Mouse (Mus musculus): ENCODE measurements around the gene Dennd4a.
A peak's percentile ranks its signal among the peaks of the same experiment; 100 is the strongest.

Dennd4a gene

DNA sequence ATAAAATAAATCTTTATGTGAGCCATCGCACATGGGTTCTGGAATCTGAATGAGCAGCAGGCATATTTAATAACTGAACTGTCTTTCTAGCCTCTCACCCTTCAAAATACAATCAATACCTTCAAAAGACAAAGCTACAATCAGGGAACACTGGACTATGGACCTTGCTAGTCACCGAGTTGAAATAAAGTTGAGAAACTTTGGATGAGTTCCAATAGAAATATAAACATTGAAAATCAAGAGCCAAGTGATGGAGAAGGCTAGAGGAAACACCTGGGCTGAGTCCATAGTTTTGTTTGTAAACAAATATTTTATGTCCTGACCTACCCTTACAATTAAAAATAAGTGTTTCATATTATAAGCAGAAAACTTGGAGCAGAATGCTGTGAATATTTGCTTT, 102.8 kb downstream of the Dennd4a start:
- DNase-seq (ENCODE audit: low read depth), result no peak

DNA sequence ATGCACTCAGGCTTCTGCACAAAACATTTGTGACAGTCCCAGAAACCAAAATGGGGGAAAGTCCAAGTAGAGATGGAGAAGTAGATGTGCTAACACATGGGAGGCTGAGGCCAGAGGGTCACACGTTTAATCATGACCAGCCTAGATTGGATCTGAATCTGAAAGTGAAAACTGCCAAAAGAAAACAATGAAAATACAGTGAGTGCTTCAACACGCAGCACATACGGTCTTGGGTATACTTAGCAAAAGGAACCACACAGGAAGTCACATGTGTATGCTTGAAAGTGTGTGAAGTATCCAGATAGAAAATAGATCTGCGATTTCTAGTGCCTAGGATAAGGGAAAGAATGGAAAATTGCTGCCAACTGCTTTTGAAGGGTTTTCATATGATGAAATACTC, 103.5 kb downstream of the Dennd4a start:
- no peak for DNase-seq (ENCODE audit: low read depth)

DNA sequence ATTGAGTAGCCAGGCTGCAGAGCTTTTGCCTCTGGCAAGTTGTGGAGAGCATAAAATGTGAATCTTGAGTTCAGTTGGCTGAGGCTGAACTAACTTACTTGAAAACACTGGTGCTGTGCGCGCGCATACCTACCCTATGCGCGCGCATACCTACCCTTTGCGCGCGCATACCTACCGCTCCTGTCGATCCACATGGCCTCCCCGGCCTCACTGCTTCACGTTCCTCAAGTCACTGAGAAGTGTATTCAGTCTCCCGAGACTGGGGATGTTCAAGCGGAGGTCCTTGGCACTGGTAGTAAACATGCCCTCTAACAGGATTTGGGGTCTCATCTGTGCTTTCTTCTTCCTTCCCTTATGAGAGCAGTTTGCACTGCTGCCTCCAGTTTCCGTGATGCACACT, 107.4 kb downstream of the Dennd4a start:
- no peak for DNase-seq (ENCODE audit: low read depth)

DNA sequence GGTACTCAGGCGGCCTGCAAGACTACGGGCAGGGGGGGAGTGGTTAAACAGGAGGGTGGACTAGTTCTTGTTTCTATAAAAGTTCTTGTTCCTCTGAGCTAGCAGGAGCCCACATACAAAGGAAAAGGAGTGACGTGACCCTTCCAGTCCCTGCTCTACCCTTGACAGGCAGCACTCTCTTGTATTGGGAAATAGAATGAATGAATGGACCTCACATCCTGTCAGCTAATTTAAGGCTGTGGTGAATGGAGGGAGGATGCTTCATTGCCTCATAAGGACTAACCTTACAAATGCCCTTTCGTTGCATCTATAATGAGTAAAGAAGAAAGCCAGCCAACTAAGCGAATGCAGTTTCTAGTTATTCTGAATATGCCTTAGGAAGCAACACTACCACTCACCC, 114.6 kb downstream of the Dennd4a start:
- peak; percentile 89 for DNase-seq (ENCODE audit: low read depth)

DNA sequence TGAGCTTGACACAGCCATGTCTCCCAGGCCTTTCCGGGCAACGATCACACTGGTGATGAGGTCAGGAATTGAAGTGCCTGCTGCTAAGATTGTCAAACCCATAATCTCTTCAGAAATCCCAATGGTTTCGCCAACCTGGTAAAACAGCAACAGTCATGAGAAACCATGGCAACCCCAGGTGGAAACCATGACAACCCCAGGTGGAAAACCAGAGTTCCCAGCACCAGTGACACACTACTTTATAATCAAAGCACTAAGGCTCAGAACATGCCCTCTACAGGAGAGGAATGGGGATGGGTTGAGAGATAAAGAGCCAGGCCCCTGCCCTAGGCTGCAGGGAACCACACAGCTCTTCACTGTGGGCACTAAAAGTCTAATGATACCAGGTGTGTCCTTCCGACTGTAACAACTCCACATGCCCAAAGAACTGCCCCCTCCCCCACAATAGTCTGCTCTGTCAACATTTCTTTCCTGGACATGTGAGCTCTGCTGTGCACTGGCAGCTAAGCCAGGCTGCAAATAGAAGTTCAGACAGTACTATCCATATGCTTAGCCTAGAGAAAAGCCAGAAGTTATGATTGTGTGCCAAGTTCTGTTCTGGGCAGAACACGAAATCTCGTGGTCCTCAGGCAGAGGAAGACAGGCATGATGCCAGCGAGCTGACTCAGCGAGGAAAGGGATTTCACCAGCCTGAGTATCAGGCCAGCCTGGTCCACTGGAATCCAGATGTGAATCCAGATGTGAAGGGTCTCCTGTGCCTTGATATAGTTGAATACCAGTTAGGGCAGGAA, 115.3 kb downstream of the Dennd4a start:
- peak; percentile 71 for DNase-seq (ENCODE audit: low read depth)

DNA sequence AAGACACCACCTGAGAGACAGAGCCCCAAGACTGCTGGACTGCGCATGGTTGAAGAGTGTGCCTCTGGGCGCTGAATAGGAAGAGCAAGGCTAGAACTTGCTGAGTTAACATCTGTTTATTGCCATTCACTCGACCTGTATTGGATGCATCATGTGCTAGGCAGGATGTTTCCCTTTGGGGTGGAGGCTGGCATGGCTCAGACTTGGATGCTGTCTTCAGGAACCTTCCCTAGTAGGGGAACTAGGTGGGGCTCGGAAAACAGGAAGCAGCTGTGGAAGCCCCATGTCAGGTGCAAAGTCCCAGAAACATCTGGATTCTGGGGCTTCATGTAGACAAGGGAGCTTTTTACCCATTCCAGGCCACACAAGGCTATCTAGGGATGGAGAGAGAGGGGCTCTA, 119.1 kb downstream of the Dennd4a start:
- no peak for DNase-seq (ENCODE audit: low read depth)

DNA sequence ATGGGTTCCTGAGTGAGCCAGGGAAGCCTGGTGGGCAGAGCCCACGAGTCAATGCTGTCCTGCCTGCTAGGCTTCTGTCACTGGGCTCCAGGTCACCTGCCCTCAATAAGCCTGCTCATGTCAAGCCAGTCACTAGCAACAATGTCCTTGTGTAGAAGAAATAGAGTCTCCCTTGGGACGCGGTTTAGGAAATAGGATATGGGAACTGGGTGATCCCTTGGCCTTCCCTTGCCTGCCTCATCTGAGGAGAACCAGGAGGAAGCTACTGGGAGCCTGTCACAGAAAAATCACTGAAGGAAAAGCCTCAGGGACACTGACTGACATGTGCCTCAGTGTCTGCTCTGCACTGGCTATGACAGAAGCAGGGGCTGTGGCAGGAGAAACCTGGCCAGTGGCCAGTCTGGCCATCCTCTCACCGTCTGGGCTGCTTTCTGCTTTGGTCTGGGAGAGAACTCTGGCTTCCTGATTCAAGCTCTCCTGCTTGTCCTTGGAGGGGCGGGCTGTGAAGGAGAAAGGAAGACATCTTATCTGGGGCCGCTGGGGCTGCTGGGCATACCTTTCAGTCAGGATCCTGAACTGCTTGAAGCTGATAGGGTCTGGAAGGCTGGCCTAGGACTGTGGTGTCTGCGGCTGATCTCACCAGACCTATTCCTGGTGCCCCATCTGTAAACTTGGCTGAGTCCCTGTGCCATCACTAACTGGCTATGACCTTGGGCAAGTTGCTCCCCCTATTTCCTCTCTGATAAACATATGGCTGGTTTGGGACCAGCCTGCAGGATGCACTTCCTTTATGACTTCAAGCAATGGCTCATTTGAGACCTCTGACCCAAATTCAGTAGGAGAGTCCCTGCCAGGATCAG, 120.8 kb downstream of the Dennd4a start:
- DNase-seq (ENCODE audit: low read depth), result peak; percentile 80

DNA sequence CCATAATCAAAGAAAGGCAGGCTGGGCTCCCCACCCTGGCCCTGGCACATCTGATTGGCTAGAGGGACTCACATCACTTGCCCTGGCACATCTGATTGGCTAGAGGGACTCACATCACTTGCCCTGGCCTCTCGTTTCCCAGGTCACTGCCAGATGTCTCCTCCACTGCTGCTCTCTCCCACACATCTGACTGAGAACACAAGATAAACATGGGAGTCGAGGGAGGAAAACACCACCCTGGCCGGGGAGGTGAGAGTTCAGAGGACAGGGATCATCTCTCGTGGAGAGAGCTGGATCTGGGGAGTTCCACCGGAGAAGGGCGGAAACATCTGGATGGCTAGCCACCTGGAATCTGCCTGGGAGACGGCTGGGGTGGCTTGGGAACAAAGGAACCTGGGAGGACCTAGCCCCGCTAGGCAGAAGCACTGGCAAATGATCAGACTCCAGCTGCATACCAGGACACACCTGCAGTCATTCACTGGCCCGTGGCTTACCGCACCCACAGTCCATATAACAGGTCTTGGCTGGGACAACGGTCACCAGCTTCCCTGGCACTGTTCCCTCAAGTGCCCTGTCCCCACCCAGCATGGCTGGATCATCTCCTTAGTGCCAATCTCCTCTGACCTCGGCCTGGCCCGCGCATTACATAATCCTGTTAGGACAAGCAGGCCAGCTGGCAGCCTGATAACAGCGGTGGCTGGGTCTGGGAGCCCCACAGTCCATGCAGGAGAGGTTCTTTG, 123.0 kb downstream of the Dennd4a start:
- no peak for DNase-seq (ENCODE audit: low read depth)

DNA sequence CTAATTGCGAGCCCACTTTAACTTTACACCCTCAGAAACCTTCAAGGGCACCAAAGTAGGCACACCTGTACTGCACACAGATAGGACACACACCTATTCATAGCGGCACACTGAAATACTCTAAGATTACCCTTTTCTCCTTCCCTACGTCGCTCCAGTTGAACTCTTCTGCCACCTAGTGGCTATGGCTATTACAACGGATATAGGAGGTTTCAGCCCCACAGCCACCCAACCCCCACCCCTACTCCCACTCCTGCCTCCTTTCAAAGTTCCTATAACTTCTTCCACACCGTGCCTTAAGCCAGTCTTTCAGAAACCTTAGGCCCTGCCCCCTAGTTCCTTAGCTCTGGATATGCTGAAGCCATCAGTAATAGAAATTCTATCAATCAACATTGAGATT, 125.4 kb downstream of the Dennd4a start:
- peak; percentile 79 for DNase-seq (ENCODE audit: low read depth)

DNA sequence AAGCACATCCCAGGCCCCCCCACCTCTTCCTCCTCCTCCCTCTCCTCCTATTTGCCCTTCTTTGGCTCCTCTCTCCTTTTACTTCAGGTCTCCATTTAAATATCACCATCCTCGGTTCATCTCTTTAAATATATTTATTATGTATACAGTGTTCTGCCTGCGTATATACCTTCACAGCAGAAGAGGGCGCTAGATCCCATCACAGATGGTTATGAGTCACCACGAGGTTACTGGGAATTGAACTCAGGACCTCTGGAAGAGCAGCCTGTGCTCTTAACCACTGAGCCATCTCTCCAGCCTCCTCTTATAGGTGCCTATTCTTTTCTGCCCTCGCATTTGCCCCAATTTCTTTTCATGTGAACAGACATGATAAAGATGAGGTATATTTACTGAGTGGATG, 126.4 kb downstream of the Dennd4a start:
- DNase-seq (ENCODE audit: low read depth), result peak; percentile 54

DNA sequence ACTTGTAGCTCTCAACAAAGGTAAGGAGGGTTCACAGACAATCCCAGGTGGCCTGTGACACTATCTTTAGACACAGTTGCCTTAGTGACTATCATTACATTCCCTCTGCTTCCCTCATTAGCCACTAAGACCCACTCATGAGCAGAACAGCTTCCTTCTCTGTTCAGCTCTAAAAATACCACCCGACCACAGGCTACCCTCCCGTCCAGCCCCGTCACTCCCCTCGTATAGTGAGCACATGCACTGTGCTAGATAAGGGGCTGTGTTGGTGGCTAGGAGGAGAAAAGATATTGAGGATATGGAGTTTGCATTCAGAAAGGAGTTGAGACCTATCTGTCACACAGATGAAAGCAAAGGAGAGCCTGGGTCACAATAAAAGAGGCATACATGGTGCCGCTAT, 127.4 kb downstream of the Dennd4a start:
- peak; percentile 81 for DNase-seq (ENCODE audit: low read depth)

DNA sequence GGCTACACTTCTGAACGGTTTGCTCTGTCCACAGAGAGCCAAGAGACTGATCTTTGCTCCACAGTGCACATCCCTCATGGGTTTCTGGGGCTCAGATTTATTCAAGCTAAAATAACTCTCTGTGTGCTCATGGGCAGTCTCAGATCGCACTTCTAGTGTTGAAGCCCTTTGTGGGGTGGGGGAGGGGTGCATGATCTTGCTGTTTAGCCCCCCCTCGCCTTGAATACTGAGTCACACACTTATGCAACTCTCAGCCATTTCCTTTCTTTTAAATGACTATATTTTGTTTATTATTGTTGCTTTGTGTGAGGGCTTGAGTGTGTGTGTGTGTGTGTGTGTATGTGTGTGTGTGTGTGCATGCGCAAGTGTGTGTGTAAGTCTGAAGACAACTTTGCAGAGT, 128.1 kb downstream of the Dennd4a start:
- DNase-seq (ENCODE audit: low read depth), result peak; percentile 88

DNA sequence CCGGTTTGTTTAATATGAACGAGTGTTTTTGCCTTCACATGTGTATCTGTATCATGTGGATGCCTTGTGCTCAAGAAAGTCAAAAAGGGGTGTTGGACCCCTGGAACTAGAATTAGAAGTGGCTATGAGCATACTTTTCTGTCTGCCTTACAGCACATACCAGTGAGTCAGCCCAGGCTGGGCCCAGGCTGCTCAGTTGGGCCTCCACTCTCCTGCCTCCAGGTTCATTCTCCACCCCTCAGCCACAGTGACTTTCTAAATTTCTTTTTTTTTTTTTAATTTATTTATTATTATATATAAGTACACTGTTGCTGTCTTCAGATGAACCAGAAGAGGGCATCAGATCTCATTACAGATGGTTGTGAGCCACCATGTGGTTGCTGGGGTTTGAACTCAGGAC, 128.7 kb downstream of the Dennd4a start:
- peak; percentile 62 for DNase-seq (ENCODE audit: low read depth)

DNA sequence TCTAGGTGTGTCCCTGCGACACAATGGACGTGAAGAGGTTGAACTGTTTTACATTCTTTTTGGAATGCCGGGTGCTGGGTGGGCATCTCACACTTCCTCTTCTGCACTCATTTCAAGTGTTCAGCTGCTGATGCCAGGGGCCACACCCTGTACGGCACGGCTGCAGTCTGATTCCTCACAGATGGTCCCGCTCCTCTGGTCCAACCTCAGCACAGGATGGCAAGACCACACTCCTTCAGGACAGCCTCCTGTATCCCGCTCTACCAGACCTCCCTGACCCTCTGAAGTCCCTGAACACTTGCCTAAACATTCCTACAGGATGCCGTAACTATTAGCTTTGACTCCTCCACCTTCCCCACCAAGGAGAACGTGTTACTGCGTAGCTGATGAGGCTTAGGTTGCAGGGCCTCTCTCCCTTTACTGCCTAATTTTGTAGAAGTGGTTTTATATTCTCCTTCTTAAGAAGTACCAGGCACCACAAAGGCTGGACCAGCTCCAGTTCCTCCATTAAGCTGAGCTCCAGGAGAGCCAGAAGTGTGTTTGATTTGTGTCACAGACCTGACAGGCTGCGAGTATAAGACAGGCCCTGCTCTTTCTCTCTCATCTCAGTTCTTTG, 129.7 kb downstream of the Dennd4a start:
- no peak for DNase-seq (ENCODE audit: low read depth)

DNA sequence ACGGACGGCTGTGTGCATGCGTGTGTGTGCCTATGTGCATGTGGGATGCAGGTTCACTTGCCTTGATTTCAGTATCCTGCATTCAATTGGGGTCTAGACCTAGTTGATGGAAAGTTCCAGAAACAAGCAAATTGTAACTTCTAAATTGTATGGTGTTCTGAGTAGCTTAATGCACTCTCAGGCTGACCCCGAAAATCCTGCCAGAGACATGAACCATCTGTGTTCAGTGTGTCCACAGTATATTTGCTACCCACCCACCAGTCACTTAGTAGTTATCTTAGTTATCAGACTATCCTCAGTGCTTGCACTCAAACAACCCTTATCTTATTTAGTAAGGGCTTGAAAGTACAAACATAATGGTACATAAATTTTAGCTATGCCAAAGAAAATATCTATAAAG, 130.5 kb downstream of the Dennd4a start:
- DNase-seq (ENCODE audit: low read depth), result no peak

DNA sequence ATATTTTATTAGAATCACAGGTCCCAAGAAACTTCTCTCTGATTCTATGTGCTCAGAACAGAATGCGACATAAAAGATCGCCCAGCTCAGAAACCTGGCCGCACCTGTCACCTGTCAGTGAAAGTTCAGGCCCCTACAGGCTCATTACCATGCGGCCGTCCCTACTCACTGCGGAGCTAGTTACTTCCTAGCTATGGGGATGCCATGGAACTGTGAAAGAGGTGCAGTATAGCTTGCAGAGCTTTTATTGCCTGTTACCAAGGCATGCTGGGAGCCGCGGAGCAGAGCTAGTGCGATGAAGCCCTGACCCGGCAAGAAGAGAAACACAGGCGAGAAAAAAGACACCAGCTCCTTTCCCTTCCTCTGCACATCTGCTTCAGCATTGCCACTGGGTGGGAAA, 132.9 kb downstream of the Dennd4a start:
- DNase-seq (ENCODE audit: low read depth), result no peak

DNA sequence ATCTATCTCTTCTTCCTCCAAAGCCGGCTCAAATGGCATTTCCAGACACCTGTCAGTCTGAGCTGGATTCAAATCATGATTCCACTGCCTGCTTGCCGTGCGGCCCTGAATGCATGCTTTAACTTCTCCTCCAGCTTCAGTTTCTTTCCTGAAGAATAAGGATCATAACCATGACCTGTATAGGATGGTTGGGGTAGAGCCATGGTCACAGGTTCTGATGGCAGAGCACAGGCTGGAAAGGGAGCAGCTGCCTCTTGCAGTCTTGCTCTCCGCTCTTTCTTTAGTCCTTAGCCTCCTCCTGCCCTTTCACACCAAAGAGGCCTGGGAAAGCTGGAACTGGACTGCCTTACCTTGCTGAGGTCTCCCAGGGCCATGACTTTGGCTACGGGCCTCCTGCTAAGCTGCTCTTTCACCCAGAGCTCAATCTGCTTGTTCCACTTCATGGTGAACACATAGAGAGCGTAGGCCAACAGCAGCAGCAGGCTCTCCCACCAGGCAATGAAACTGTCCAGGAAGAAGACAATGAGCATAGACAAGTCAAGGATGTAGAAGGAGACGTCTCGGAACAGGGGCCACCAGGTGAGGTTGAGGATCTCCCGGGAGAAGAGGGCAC, 136.4 kb downstream of the Dennd4a start:
- no peak for DNase-seq (ENCODE audit: low read depth)

DNA sequence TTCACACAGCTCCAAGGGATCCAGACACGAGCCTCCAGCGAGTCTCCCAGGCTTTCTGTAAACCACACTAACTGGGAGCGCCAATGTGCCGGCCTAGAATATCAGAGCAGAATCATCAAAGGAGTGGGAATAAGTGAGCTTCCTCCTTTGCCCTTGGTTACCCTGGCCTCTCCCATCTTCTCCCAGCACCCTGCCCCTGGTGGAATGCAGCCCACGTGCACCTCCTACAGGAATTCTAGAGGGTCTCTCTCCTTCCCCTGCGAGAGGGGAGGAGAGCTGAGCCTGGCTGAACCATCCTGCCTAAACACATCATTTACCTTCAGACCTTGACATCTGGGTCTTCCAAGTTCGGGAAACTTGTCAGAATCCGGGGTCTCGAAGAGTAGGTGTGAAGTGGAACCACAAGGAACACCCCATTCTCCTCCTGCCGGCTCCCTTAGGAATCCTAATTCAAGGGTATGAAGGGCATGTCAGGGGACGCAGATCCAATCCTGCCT, 140.1 kb downstream of the Dennd4a start, which contains the start of gene Slc24a1:
Gene Slc24a1, minus strand, starts transcription at position 447 of the 497 bp plus-strand sequence.
- no peak for DNase-seq (ENCODE audit: low read depth)

DNA sequence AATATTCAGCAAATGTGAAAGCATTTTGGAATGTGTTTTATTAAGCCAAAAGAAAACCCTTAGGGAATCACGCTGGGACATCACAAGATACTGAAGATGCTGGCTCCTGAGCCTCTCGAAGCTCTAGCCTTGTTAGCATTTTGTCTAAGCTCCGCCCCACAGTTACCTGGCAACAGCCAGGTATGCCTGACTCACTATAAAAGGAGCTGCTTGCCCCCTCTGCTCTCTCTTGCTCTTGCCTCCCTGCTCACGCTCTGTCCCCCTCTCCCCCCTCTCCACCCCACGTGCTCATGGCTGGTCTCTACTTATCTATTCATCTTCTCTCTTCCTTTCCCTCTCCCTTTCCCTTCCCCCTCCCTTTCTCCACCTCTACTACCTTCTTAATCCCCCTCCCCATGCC, 140.9 kb downstream of the Dennd4a start:
- DNase-seq (ENCODE audit: low read depth), result no peak

DNA sequence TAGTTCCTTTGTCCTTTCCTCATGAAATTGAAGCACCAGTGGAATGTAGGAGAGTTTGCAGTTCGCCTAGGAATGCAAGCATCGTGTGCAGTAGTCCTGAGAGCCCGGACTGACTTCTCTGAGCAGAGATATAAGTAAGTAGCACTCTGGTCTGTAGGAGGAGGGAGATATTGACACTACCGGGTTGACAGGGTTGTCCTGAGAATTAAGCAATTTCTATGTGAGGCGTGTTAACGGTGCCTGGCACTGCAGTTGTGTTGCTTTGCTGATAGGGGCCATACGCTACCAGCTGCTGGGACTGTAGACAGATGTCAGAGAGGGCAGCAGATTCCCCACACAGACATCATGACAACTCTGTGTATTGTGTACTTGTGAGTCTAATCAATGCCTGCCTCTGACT, 142.1 kb downstream of the Dennd4a start:
- no peak for DNase-seq (ENCODE audit: low read depth)

DNA sequence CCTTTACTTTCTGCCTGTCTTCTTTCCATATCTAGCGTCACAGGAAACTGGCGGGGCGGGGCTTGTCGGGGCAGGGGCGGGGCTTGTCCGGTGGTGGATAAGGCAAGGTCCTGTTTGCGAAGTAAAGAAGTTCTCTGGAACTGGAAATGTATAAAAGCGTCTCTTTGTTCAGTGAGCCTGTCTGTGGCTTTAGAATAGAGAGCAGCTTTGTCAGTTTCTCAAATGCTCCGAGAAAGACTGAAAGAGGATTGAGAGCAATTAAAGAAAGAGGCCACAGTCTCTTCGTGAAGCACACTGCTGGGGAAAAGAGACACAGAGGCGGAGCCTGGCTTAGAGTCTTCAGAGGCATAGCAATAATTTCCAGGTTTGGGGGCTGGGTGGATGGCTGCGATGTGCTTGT, 145.2 kb downstream of the Dennd4a start:
- peak; percentile 74 for DNase-seq (ENCODE audit: low read depth)

DNA sequence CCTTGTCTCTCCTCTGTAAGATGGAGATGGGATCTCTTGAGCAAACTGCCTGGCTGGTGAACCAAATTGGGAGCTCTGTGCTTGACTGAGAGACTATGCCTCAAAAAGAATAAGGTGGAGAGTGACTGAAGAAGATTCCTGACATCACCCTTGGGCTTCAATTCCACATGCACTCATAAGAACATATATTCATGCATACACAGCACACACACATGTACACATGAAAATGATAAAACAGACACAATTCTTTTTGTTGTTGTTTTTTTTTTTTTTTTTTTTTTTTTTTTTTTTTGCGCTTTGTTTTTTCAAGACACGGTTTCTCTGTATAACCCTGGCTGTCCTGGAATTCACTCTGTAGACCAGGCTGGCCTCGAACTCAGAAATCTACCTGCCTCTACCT, 146.1 kb downstream of the Dennd4a start:
- DNase-seq (ENCODE audit: low read depth), result no peak
